Mouse (Mus musculus) testis, adult 2 months (tissue): Measurements from ENCODE around the gene Dda1.

Experiments
- CTCF ChIP-seq: fragments of 200-500 bp; IDR thresholded peaks from 2 replicates; pipeline ENCODE4 v1.5.1; 2012; ENCODE audit warnings: low read depth, mild to moderate bottlenecking, inconsistent platforms, low read length, moderate library complexity; ENCODE audit not compliant: control insufficient read depth, insufficient read depth, insufficient replicate concordance
- POLR2A ChIP-seq: fragments of 200-500 bp; IDR thresholded peaks from 2 replicates; pipeline ENCODE4 v1.6.1; 2012; ENCODE audit warnings: low read depth, mild to moderate bottlenecking, inconsistent platforms, low read length, moderate library complexity; ENCODE audit not compliant: control insufficient read depth

DNA sequence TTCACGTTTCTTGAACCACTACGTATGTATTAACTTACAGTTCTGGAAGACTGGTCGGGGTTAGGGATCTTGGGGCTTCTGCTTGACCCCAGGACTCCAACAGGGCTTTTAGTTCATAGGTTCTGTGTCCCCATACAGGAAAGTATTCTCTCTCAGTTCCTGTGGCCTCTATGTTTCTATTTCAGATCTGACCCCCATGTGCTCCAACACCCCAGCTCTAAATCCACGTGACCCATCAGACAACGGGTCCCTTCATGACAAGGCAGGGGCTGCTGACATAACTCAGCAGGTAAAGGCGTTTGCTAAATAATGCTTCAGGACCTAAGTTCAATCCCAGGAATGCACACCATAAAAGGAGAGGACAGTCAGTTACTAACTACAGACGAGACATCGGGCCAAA, 3.3 kb upstream of the Dda1 start:
- no peak for TF ChIP-seq CTCF
- TF ChIP-seq POLR2A: no peak
